Mouse (Mus musculus) liver, embryonic 11.5 days (tissue): Measurements from ENCODE around the gene 1700018B08Rik. TPM values are rescaled to one million over a fixed set of nuclear protein-coding genes. Genes with fewer than 3 reads are reported as not detected.

Experiments used
- ATAC-seq: fragments of 200-750 bp; cut with Nextera tagmentation; replicated peaks from 2 replicates; pipeline ENCODE4 v1.8.0; 2017; ENCODE audit warnings: moderate number of reproducible peaks, mild to moderate bottlenecking, moderate TSS enrichment, moderate library complexity; ENCODE audit not compliant: low FRiP score
- DNase-seq: peaks from one replicate; pipeline ENCODE4 v3.0.0-alpha.2; 2017; ENCODE audit warnings: low spot score
- H3K27ac ChIP-seq: fragments of 300-500 bp; sonication (generic); 2 replicates; pipeline ENCODE4 v1.5.1; 2014; ENCODE audit warnings: mild to moderate bottlenecking, low read depth, low read length, control low read depth
- H3K27me3 ChIP-seq: fragments of 300-500 bp; sonication (generic); replicated peaks from 2 replicates; pipeline ENCODE4 v1.6.1; 2014; ENCODE audit warnings: low read length, mixed read lengths; ENCODE audit not compliant: control insufficient read depth, insufficient read depth
- H3K36me3 ChIP-seq: fragments of 300-500 bp; sonication (generic); 2 replicates; pipeline ENCODE4 v1.6.1; 2014; ENCODE audit warnings: mild to moderate bottlenecking, low read length, moderate library complexity, mixed read lengths; ENCODE audit not compliant: control insufficient read depth, insufficient read depth
- H3K4me1 ChIP-seq: fragments of 300-500 bp; sonication (generic); replicated peaks from 2 replicates; pipeline ENCODE4 v1.6.1; 2014; ENCODE audit warnings: low read length, mixed read lengths; ENCODE audit not compliant: control insufficient read depth, insufficient read depth
- H3K4me2 ChIP-seq: fragments of 300-500 bp; sonication (generic); 2 replicates; pipeline ENCODE4 v1.6.1; 2014; ENCODE audit warnings: mild to moderate bottlenecking, control low read depth, moderate library complexity
- H3K4me3 ChIP-seq: fragments of 300-500 bp; sonication (generic); 2 replicates; pipeline ENCODE4 v1.5.1; 2014; ENCODE audit warnings: low read depth, low read length, control low read depth
- H3K9ac ChIP-seq: fragments of 300-500 bp; sonication (generic); 2 replicates; pipeline ENCODE4 v1.6.1; 2014; ENCODE audit warnings: low read depth, low read length, control low read depth
- H3K9me3 ChIP-seq: fragments of 300-500 bp; sonication (generic); 2 replicates; pipeline ENCODE4 v1.6.1; 2016; ENCODE audit warnings: low read length, inconsistent platforms, mixed read lengths; ENCODE audit not compliant: control insufficient read depth
- WGBS: fragments of 180-500 bp; shearing (Covaris S2); extraction: QIAGEN DNeasy Blood & Tissue Kit; methylation state at CpG from one replicate; pipeline ENCODE4 v1.1.7; 2014; 5-methylcytosine and 5-hydroxymethylcytosine counted together
- polyA plus RNA-seq: library from polyadenylated mRNA; unstranded; fragments of >200 nt; fragmentation: Nextera tagmentation; extraction: Ambion mirVana; gene quantifications from 2 replicates; pipeline ENCODE4 v1.2.1, GENCODE M21; 2014

1700018B08Rik gene
- polyA plus RNA-seq, 1 experiment from 2014 or later, result not detected

- H3K9ac ChIP-seq, result no peak overlapping the region
- ATAC-seq, result no peak
- no peak overlapping the region for H3K27ac ChIP-seq
- H3K4me3 ChIP-seq, result no peak overlapping the region
- no peak for DNase-seq
- no peak overlapping the region for H3K4me2 ChIP-seq
- H3K27me3 ChIP-seq, result peaks cover 9% of the 10 kb centered on the region; the same call in 1 of the 2 replicates
- H3K4me1 ChIP-seq, result no peaks in the 10 kb centered on the region; the same call in 1 of the 2 replicates
- 62% methylated on average over 9 of the region's 9 CpGs for WGBS
- H3K36me3 ChIP-seq, result no peaks in the 10 kb centered on the region
- no peaks in the 10 kb centered on the region for H3K9me3 ChIP-seq
Measured at GRCm38 (mm10) chr8:121511751-121512150, 32.4 kb downstream of the 1700018B08Rik start.

- Histone ChIP-seq H3K9me3 (no peaks in the 10 kb centered on the region), H3K36me3 (no peaks in the 10 kb centered on the region), H3K4me2 (no peak overlapping the region), H3K4me1 (no peaks in the 10 kb centered on the region), H3K4me3 (no peak overlapping the region), H3K27me3 (no peaks in the 10 kb centered on the region), H3K27ac (no peak overlapping the region), H3K9ac (no peak overlapping the region)
- DNase-seq, result no peak
- WGBS, result 79% methylated on average over 6 of the region's 6 CpGs
- ATAC-seq, result no peak
Measured at GRCm38 (mm10) chr8:121497621-121498020, 46.5 kb downstream of the 1700018B08Rik start.

- no peak for DNase-seq
- Histone ChIP-seq H3K36me3 (no peaks in the 10 kb centered on the region), H3K9ac (no peak overlapping the region), H3K9me3 (no peaks in the 10 kb centered on the region), H3K27me3 (no peaks in the 10 kb centered on the region), H3K4me2 (no peak overlapping the region), H3K27ac (no peak overlapping the region), H3K4me1 (no peaks in the 10 kb centered on the region), H3K4me3 (no peak overlapping the region)
- WGBS, result 54% methylated on average over 9 of the region's 9 CpGs
- ATAC-seq, result no peak
Measured at GRCm38 (mm10) chr8:121491633-121492032, 52.5 kb downstream of the 1700018B08Rik start.

- no peaks in the 10 kb centered on the region for H3K4me1 ChIP-seq
- no peaks in the 10 kb centered on the region for H3K27me3 ChIP-seq
- H3K36me3 ChIP-seq, result no peaks in the 10 kb centered on the region
- no peak overlapping the region for H3K9ac ChIP-seq
- no peak for DNase-seq
- H3K9me3 ChIP-seq, result no peaks in the 10 kb centered on the region
- H3K4me2 ChIP-seq, result no peak overlapping the region
- no peak overlapping the region for H3K4me3 ChIP-seq
- WGBS, result 62% methylated on average over 23 of the region's 23 CpGs
- ATAC-seq, result no peak
- H3K27ac ChIP-seq, result no peak overlapping the region
Measured at GRCm38 (mm10) chr8:121484072-121484782, 59.9 kb downstream of the 1700018B08Rik start.

Other genes with a start within 250 kb of the 1700018B08Rik start
- 23.8 and 23.9 TPM in 2 replicates for gene Fbxo31, start 34.5 kb upstream of the 1700018B08Rik start, polyA plus RNA-seq
- 161 and 167 TPM in 2 replicates for gene Map1lc3b, start 46.0 kb upstream of the 1700018B08Rik start, polyA plus RNA-seq
- gene Zcchc14, start 108.6 kb upstream of the 1700018B08Rik start, polyA plus RNA-seq, result 6.2 and 7.3 TPM in 2 replicates
- 0.49 and 0.64 TPM in 2 replicates for gene Jph3, start 185.3 kb upstream of the 1700018B08Rik start, polyA plus RNA-seq